Mouse (Mus musculus): Measurements from ENCODE around the gene Nrtn.

Gene Nrtn

DNA sequence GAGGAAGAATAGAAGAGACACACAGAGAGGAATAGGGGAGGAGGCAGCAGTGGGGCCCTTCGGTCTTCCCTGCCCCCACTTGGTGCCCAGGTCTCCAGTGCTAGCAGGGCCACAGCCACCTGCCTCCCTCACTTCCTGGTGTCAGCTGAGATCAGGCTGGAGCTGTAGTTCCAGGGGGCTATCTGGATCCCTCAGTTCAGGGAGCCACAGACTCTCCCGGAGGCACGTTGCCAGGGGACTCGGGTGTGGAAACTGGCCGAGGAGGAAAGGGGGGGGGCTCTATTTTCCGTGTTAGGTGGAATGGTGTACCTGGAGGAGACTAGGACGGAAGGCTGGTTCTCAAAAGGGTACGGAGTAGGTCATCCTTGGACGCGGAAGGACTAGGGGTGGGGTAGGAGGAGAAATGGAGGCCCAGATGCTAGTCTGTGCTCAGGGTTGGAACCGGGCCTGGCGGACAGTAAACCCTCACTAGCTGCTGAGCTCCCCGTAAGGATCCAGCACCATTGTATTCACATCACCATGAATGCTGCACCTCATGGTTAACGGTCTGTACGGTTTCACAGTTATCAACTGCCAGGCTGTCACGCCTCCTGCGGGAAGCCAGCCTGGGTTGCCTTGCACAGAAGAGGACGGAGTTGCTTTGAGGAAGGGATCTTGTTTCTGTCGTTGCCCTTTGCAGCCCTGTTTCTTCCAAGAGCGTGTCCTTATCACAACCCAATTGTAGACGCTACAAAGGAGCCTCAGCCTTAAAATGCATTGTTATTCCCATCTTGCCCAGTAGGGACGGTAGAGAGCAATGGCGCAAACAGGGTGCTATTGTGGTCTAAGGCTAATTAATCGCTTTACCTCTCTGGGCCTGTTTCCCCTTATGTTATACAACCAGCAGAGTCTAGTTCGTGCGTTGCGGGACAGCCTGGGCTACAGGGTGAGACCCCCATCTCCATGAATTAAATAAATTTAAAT, 5.7 kb upstream of the Nrtn start:
- no peak for DNase-seq (ENCODE audit: low read depth, low spot score)

DNA sequence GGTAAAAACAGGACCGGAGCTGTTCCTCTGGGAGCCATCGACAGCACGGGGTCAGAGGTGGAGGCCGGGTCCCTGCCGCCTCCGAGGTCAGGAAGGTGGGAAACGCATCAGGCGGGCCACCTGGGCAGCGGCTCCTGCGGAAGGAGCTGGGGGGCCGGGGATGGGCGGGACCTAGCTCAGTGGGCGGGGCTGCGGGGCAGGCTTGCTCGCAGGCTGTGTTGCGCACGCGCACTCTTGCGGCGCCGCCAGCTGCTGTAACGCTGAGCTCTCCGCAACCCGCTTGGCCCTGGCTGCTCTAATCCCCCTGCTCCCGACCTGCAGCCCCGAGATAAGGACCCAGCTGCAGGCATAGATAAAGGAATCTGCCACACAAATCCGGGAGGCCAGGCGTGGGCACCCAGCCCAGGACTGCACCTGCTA, 4.7 kb upstream of the Nrtn start:
- DNase-seq (ENCODE audit: low read depth, low spot score) = peak; percentile 71

DNA sequence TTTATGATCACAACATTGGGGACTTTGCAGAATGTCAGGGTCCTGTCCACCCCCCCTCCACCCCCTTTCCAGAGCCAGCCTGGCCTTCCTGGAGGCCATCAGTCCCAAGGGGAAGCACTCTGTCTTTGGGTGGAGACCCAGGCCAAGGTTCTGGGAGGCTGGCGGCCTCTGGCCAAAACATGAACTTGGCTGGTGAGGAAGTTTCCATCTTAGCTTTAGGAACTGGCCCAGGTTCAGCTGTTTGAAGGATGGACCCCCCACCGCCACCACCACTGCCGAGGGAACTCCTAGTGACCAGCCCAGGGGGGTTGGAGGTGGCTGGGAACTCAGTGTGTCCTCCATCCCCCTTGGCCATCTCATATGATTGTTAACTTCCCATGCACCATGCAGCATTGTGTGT, 3.7 kb upstream of the Nrtn start:
- DNase-seq (ENCODE audit: low read depth, low spot score) = no peak

DNA sequence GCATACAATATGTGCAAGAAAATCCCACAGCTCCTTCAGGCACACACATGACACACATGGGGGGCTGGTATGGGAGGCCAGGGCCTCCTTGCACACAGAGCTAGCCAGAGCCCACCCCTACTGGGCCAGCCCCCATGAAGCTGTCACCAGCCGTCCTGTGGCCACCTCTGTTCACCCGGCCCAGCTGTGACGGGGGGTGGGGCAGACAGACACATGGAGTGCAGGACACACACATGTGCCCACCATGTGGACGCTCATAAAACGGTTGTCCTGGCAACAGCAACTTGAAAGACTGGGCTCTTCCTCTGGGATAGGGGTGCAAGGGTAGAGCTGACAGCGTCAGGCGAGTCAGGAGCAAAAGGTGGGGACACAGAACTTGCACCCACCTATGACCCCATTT, 1.9 kb upstream of the Nrtn start:
- no peak for DNase-seq (ENCODE audit: low read depth, low spot score)

- DNase-seq (ENCODE audit: low read depth, low spot score) = no peak
Measured at GRCm38 (mm10) chr17:56758132-56758531, 802 bp upstream of the Nrtn start.

DNA sequence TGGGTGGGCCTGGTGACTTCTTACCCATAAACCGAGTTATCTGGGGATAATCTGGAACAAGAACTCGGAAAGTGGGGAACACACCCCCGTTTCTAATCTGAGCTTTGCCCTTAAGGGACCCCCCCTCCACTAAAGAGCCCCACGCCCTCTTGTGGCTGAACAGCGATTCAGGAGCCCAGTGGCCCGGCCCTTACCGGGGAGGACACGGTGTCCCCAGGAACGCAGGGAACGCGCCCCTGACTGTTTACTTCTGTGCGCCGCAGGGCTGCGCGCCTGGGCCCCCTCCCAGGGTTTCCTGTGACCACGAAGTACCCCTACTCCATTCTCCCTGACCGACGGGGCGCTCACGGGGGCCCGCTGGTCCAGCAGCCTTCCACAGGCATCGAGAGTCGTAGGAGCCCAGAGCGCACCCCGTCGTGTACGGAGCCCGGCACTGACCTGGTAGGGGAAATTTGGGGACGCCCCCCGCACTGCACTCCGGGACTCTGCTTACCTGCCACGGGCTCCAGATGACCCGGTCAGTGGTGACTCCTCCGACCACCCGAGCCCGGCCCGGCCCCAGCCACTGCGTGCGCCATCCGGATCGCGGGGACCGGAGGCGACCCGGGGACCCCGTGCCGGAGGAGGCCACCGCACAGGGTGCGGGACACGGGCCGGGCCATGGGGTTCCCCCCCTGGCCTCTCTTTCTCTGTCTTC, 479 bp downstream of the Nrtn start:
- DNase-seq (ENCODE audit: low read depth, low spot score) = no peak

- DNase-seq (ENCODE audit: low read depth, low spot score) = no peak
Measured at GRCm38 (mm10) chr17:56754271-56755185, 2.8 kb downstream of the Nrtn start.

DNA sequence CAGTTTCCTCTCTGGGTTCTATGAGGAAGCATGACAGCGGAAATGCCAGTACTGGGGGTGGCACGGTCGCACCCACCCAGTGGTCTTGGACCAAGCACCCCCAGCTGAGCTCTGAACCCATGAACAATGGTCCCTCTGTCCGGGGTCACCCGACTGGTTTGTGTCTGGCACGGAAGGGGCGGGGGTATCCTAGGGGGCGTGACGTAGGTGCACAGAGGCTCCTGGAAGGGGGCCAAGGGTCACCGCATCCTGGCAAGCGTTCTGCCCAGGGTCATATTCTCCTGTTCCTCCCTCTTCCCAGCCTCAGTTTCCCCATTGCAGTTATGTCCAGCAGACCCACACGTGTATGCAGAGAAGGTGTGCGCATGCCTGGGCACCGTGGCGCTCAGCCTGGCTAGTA, 3.9 kb downstream of the Nrtn start:
- DNase-seq (ENCODE audit: low read depth, low spot score) = no peak

GRCm38 (mm10) chr17:56751404-56752072, 5.8 kb downstream of the Nrtn start:
- DNase-seq (ENCODE audit: low read depth, low spot score) = no peak

DNA sequence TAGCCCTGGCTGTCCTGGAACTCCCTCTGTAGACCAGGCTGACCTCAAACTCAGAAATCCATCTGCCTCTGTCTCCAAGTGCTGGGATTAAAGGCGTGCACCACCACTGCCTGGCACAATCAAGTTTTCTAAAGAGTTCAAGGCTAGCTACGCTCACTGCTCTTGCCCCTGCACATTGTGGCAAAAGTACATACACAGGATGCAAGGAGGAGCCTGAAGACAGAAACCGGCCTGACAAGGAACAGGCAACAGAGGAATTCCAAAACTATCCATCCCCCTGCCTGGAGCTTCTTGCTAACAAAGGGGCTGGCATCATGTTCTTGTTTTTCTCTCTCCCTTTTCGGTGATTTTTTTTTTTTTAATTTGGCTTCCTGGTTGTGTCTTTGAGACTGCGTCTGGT, 13.2 kb downstream of the Nrtn start:
- no peak for DNase-seq (ENCODE audit: low read depth, low spot score)

GRCm38 (mm10) chr17:56740788-56741160, 16.6 kb downstream of the Nrtn start:
- DNase-seq (ENCODE audit: low read depth, low spot score) = no peak

DNA sequence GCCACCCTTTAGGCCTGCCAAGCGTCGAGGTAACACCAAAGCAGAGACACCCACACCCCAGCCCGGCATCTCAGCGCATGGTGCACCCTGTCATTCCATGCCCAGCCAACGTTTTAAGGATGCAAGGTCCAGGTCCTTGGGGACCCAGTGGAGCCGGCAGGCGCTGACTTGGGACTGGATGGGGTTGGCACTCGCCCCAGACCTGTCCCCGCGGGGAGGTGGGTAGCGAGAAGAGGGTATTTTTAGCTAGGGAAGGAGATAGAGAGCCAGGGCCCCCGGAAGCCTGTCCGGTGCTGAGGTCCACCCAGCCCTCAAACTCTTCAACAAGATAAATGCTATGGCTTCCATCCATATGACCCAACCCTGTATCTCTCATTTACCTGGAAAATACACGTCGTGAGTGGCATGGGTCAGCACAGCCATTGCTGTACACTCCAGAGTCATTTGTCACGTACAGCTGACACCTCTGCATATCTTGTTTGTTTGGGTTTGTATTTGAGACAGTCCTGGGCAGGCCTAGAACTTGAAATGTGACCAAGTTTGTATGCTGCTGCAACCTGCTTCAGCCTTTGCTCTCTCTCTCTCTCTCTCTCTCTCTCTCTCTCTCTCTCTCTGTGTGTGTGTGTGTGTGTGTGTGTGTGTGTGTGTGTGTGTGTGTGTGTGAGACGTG, 17.1 kb downstream of the Nrtn start:
- DNase-seq (ENCODE audit: low read depth, low spot score) = no peak

DNA sequence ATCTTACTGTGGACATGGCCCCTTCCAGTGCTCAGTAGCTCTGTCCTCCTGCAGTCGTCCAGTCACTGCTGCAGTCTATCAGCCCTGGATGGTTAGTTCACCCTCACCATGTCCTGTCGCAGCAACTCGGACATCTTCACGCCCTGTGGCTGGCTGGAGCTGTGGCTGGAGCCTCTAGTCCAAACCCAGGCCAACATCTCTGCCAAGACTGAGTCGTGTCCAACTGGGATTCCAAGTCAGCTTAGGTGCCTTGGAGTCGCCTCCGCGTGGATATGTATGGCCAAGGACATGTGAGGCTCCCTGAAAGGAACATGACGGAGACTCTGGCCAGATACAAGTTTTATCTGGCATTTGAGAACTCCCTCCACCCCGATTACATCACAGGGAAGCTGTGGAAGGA, 19.1 kb downstream of the Nrtn start:
- DNase-seq (ENCODE audit: low read depth, low spot score) = no peak

- no peak for DNase-seq (ENCODE audit: low read depth, low spot score)
Measured at GRCm38 (mm10) chr17:56736534-56736933, 20.8 kb downstream of the Nrtn start.

DNA sequence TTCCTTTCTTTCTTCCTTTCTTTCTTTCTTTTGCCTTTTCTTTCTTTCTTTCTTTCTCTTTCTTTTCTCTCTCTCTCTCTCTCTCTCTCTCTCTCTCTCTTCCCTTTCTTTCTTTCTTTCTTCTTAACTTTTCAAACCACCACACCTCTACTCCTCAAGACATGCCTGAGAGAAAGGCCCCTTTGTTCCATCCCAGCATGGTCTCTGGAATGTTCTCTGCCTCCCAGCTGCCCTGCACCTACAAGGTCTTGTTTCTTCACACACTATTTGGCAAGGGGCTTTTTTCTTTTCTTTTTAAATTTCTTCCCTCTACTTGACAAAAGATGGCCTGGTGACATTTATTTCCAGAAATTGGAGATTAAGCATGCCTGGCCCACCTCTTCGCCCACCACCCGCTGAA, 27.7 kb downstream of the Nrtn start:
- DNase-seq (ENCODE audit: low read depth, low spot score) = no peak

DNA sequence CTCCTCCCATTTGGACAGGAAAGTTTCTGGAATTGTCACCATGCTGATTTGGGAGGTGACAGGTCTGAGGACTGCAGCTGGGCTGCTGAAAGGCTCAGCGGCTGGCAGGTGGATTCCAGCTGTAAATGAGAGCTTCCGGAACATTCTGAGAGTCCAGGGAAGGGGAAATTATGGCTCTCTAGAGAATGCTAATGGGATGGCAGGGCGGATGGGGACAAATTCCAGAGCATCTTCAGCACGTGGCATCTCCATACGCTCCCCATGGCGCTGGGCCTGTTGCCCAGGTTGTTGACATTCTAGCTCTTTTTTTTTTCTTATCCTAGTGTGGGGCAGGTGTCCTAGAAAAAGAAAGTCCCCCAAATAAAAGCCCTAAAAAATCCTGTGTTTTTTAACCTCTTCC, 28.2 kb downstream of the Nrtn start:
- no peak for DNase-seq (ENCODE audit: low read depth, low spot score)

DNA sequence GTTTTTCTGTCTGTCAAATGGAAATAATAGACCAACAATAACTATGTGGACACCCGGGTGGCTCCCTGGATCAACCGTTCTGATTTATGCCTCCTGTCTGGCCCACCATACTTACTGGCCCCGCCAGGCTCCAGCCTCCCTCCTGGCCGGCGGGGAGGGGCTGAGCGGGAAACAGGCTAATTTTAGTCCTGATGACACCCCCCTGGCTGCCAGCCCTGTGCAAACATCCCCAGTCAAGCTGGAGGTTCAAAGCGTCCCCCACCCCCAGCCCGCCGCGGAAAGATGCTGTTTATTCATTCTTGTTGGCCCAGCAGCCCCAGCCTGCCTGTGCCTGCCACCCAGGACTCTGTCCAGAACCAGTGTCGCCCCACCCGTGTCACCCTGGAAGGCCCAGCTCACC, 29.2 kb downstream of the Nrtn start:
- no peak for DNase-seq (ENCODE audit: low read depth, low spot score)

DNA sequence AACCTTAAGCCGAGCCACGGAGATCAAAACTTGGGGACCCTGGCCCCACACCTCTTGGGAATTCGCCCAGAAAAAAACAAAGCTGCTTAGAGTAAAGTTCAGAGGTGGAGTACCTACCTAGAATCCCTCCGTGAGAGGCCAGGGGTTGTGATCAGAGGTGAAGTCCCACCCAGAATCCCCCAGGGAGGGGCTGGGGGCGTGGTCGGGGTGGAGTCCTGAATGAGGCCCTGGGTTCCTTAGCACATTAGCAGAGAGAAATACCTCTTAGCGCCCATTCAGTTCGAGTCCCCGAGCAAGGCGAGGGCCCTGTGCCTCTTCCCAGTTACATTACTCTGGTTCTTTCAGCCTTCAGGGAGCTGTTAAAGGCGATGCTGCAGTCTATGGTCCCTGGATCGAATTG, 29.7 kb downstream of the Nrtn start:
- no peak for DNase-seq (ENCODE audit: low read depth, low spot score)

- no peak for DNase-seq (ENCODE audit: low read depth, low spot score)
Measured at GRCm38 (mm10) chr17:56727029-56727649, 30.2 kb downstream of the Nrtn start.

- no peak for DNase-seq (ENCODE audit: low read depth, low spot score)
Measured at GRCm38 (mm10) chr17:56723419-56724161, 33.7 kb downstream of the Nrtn start.

Measured in telencephalon, adult 2 months (tissue).